Mouse (Mus musculus) thymus, postnatal 36 days (tissue): ENCODE data around the gene Emp1.

Source experiments
- DNase-seq, 2 experiments: peaks; one replicate each; pipeline ENCODE4 v3.0.0; 2022; ENCODE audit warnings: mixed read lengths in 2 of 2

The Emp1 gene

DNA sequence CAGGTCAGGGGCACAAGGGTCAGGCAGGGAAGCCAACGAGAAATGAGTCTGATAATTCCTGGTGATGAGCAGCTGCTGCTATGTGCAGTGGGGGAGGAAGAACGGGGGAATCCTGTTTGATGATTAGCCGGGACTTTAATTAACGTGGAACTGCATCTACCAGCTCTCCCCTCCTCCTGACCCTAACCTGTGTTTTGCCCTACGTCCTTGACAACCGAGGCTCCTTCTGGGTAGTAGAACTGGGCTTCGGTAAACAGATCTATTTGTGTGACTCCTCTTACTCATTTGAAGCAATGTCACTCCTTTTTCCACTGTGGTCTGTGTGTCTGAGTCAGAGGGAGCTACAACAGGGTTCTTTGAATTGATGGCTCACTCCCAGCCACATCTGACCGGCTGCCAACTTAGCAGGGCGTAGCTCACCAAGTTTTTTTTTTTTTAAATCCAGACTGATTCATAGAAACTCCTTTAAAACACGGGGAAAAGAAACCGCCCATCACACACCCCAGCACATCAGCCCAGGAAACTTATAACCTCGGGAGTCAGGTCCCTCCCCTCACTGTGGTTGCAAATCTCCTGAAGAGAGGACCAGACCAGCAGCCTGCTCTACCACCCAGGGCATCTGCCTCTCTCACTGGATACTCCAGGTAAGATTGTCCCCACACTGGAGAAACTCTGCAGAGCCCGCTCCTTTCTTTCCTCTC is at the start of gene Emp1:
Emp1 (plus strand) TSS at position 87 of the 701 bp plus-strand sequence.
- no peak for DNase-seq

DNA sequence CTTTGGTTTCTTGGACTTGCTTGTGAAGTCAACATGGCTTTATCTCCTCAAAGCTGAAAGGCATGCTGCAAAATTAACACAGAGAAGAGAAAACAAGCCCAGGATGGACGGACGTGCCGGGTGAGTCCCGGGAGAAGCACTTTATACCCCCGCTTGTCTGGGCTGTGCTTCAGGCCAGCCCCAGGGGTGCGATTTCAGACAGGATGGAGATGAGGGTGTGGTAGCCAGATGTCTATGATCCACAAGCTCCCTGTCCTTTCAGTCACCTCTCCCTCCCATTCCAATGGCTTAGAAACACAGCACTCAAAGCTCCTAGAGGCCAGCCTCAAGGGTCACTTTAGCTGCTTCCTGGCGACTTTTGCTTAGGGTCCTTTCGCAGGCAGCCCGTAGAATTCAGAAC is 48.4 kb upstream of the Emp1 start:
- no peak for DNase-seq

DNA sequence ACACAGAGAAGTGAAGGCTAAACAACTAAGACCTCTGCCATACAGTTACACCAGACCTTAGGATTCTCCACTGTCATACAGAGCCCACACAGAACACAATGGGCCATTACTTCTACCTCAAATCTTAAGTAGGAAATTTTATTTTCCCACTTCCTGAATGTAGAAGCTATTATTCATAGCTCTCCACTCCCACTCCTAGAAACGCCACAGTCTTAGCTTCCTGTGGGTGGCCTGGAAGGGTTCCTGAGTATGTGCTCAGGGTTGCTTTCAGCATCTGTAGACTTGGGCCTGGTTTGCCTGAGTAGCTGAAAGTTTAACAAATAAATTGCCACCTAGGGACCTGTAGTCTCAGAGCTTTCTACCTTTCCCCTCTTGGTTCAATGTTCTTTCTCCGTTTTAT is 46.2 kb upstream of the Emp1 start:
- DNase-seq, result no peak

DNA sequence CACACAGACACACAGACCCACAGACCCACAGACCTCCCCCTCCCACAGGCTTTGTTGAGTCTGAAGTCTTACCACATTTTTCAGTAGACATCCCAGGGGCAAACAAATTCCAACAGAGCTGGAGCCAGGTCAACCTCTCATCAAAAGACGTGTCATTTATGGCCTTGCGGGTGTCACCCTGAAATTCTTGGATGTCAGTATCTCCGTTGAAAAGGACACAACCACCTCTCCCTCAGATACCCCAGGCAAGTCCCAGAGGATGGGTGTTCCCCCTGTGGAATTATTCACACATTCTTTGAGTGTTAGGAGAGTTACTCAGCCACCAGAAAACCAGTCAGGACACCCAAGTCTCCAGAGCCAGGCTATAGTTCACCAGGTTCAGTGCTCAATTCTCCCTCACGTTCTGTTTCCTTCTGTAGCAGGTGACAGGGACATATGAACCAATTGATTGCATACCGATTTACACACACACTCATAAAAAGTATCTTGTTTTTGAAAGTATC is 42.9 kb upstream of the Emp1 start:
- DNase-seq, result no peak

DNA sequence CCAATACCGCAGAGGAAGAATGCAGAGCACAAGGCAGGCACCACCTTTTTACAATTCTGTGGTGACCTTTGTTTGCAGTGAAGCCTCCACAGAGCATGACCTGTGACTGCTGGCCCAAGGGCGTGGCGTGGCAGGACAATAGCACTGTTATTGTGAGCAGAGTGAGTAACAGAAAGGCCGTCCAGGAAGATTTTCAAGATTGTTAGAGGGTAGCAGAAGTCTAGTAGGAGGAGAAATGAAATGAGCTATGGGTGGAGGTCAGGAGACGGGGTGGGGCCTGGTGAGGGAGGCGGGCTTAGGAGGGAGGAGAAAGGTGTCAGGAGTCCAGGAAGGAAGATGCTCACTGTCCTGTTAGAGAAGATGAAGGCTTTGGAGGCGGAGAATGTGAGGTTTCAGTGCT is 39.6 kb upstream of the Emp1 start:
- DNase-seq, result peak in 1 of 2 experiments; percentile 37

DNA sequence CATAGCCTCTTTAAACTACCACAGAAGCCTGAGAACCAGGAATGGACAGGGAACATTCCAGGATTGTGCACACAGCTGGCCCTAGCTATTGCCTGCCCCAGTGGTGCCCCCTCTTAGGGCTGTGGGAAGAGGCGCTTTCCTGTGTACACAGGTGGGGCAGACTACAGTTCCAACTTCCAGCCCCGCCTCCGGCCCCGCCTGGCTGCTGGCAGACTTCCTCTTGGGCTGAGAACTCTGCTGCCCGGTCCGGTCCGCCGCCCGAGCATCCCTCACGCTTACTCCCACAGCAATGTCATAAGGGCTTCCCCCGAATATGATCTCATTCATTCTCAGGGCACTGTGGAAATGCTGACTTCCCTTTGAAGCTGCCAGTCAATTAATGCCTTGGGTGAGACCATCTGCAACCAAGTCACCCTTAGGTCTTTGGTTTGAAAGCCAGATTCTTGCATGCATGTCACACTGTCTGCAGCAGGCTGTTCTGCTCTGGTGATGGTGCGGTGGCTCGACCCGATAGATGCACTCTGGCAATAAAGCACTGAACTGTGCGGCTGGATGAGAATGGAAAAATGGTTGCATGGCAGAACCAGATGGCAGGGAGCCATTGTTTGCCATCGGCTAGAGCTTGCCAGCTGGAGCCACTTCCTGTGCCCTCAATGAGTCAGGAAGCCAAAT is 38.9 kb upstream of the Emp1 start:
- peak; percentile 75 to 85 for DNase-seq

DNA sequence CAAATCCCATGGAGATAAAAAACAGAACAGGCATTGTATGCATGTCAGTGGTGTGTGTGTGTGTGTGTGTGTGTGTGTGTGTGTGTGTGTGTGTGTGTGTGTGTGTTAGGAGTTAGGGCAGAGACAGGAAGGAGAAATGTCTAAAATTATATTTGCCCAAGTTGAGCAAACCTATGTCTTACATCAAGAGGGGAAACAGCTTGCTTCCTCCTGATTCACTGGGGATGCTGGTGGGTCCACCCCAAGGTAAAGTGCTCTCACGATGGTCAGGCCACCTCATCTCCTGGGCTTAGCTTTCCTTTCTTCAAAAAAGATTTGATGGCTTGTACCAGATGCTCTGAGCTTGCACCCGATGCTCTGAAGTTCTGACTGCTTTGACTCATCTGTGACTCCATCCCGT is 38.2 kb upstream of the Emp1 start:
- peak; percentile 9 to 16 for DNase-seq

DNA sequence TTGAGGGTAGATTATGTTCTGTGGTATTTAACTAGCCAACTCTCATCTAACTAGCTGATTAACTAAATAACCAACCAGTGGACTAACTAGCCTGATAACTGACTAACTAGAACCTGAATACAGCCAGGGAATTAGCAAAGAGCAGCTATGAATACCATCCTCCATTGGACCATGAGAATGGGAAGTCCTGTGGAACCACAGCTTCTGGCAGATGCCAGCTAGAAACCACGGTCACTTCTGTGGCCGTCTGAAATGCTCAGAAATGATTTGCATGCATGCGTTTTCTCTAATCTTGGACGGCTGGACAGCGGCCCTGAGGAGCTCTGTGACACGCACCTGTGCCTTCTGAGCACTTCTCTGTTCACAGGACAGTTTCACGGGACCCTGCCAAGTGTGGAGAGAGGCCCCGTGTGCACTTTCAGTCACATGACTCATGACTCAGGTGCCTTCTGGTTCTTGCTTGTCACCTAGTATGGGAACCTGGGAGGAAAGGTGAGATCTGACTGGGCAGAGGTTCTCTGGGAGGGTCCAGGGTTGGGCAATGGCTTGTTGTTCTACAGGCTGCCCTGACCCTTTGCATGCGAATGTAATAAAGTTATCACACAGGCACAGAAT is 37.6 kb upstream of the Emp1 start:
- peak in 1 of 2 experiments; percentile 25 for DNase-seq

DNA sequence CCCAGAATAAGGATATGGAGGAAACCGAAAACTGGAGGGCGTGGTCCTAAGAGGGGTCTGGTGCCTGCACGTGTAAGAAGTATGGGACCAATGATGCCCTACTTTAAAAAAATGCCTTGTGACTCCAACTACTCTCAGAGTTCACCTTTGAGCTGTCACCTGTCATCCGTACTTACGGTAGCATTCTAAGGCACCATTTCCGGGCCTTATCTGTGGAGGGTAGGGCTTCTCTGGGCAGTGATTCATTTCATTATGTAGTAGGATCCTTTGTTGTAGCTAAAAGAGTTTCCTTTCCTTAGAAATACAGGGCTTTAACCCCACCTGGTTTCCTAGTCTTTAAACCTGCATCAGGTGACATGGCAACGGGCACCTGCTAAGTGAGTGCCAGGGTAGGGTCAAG is 35.5 kb upstream of the Emp1 start:
- no peak for DNase-seq

DNA sequence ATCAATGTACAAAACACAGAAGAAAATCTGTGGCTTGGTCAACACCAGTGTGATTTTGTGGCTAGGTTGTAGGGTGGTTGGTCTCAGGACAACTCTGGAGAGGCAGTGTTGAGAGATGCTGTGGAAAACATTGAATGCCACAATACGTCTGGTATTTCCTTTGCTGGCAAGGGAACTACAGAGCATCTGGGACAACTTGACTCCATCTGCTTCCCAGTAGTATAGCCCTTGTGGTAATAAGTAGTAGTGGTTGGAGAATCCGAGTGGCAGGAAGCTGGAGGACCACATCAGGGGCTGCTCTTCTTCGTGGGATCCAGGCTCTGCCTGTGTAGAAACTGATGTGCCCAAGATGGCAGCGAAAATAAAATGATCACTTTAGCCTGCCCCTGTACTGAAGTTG is 30.4 kb upstream of the Emp1 start:
- DNase-seq, result no peak

DNA sequence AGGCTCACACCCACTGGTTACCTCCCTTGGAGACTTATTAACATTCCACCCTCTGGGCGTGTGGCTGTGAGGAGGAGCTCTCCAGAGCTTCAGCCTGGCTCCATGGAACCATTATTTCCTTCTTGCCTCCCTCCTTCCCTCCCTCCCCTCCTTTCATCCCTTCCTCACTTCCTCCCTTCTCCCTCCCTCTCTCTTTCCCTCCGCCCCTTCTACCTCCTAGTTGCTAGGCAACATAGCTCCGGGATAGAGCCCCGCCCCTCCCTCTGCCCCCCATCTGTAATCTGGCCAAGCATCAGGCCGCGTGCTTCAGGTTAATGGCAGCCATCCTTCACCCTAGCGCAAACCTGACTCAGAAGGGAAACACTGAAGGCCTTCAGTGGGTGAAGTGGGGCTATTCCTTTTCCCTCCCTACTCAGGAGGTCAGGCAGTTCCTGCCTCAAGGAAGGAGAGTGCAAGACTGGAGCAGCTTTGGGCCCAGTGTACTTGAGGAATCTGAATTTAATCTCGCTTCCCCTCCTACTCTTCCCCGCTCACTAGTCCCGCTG is 29.5 kb upstream of the Emp1 start:
- no peak for DNase-seq

DNA sequence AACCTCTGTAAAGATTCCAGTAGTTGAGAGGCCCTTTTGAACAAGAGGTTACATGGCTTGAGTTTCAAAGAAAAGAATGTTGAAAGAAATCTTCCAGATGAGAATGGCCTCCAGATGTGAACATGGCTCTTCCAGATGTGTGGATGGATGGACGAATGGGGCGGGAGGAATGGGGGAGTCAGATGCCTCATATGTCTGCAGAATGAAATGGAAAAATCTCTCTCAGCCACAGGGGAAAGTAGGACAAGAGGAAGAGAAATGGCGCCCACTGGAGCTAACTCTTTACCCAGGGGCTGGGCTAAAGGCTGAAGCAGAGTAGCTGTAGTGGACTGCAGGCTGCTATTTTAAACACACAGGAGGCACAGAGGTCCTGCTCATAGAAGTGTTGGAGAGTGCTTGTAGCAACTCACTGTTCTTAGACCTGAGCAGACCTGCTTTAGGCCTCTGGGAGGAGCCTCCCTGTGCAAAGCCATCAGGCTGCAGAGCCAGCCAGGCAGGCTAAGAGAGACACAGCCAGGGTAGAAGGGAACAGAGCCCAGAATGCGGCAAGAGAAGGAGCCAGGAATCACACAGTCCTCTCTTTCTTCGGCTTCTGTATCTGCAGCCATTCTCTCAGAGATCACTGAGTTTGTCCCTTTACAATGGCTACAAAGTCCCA is 28.2 kb upstream of the Emp1 start:
- DNase-seq, result no peak

DNA sequence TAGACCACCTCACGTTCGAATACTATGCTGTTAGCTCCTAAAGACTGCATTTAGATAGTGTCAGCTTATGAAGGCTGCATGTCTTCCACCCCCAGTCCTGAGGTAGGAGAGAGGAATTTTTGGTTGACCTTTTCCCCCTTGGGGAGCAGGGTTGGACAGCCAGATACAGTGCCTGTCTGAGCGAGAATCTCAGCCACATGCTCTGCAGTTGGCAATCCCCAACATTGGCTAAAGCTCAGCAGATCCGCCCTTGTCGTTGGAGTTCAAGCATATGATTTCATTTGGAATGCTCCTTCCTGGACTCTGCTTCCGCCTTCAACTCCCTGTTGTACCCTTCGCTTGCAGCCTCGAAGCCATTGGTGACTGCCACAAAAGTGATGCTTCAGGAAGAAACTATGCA is 26.0 kb upstream of the Emp1 start:
- no peak for DNase-seq

DNA sequence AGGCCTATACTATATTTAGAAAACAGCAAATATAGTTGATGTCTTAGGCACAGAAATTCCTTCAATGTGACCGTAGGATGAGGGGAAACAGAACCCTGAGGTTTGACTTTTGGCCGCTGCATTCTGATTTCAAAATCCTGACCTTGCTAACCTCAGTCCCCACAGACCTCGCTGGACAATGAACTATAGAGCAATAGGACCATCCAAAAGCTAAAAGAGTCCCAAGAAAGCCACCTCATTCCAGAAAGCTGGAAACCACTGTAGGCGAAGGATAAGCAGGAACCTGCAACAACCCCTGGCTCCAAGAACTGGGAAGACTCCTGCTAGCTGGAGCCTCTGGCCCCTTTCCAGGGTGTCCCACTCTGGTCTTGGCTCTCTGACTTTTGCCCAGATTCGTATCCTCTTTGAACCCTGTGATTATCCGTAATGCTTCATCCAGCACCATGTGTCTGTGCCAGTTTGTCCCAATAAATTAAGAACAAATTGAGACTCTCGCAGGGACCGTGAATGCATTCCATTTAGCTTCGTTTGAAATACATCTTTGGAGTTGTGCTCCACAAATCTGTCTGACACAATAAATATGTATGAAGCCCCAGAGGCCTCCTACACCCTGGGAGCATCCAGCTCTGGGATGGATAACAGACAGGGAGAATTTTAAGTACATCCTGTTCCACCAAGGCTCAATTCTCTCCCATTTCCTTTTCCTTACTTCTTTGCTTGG is 21.8 kb upstream of the Emp1 start:
- no peak for DNase-seq

DNA sequence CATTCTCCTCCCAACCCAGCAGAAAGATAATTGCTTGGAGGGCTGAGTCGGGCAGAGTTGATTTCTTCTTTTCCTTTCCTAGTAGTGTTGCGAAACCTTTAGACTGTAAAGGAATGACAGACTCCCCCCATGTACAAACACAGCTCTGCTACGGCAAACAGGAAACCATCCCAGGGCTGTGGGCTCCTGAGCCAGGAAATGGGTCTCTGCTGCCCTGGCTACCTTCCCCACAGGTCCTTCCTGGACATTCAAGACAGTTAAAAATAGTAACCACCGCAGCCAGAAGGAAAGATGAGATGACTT is 21.3 kb upstream of the Emp1 start:
- no peak for DNase-seq

DNA sequence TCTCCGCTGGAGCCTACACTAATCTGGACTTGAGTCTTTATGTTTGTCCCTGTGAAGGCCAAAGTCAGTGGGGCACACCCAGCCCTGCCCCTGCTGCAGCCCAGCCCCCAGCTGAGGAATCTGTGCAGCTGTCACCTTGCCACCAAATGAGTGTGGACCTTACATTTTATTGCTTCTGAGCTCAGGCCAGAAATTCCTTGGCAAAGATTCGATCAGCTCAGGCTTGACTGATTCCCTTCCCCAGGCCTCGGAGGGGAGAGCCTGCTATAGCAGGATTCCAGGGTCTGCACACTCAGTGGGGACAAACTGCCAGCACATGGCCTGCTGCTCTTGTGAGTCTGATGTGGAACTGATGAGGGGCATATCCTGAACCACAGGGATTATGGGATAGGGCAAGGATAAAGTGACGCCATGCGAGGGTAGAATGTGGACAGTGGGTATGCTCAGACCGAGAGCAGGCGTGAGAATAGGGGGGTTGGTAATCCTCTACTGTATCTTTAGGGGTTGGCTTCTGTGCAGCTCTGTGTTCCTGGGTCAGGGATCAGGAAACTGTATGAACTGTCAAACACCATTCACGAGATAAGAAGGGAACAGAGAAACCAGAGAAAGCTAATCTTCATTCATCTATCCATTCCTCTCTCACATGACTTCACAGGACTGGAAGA is 10.6 kb upstream of the Emp1 start:
- DNase-seq, result no peak

DNA sequence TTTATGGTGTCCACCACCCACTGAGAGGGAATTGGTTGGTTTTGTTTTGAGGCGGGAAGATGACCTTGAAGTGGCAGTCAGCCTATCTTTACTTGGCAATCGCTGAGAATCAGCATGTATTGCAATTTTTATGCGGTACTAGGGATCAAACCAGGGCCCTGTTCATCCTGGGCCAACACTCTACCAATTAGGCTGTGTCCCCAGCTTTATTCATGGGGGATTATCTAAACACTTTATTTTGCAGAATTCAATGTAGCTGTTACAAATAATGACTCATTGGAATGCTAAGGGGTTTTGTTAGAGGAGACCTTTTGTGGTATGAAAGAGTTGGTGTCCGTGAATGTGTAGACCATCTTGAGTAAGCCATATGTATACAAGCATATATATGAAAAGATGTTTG is 9.8 kb upstream of the Emp1 start:
- DNase-seq, result no peak

DNA sequence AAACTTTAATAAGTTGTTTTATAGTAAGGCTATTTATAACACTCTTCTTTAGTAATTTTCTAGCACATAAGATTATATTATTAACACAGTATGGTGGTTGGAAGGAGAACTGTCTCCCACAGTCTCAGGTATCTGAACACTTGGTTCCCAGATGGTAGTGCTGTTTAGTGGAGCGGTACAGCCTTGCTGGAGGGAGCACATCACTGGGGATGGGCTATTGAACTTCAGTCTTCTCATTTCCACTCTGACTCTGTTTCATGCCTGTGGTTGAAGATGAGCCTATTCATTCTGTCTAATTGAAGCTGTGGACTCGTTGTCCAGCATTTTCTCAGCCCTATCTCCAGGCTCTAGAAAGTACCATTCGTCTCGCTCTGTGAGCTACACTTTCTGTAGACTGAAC is 7.4 kb upstream of the Emp1 start:
- no peak for DNase-seq

DNA sequence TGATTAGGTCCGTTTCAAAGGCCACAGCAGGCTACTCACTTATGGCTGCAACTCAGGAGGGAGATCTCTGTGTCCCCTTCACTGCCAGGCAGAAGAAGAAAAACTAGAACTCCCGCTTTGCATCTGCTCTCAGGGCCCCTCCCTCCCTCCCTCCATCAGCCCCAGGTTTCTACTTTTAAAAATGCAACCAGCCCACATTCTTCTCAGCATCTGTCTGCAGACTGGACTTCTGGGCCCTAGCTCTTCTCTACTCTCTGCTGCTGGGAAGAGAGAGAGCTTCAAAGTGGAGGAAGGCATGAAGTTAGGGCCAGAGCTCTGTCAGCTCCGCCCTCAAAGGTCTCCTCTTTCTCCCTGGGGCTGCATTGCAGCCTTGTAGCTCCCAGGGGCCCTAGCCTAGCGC is 2.0 kb upstream of the Emp1 start:
- no peak for DNase-seq

DNA sequence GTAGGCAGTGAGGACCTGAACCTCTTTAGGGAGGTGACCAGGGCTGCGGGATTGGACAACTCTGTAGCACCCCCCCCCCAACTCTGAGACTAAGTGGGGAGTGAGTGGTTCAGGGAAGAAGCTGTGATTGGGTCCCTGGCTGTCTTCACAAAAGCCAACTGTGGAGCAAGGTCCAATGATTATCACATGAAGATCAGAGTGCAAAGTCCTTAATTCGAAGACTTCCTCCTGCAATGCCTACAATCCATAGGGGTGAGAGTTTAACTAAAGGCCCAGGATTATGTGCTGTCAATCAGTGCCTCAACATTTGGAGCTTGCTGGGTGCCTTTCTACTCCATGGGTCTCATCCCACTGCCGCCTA is 267 bp upstream of the Emp1 start:
- no peak for DNase-seq

DNA sequence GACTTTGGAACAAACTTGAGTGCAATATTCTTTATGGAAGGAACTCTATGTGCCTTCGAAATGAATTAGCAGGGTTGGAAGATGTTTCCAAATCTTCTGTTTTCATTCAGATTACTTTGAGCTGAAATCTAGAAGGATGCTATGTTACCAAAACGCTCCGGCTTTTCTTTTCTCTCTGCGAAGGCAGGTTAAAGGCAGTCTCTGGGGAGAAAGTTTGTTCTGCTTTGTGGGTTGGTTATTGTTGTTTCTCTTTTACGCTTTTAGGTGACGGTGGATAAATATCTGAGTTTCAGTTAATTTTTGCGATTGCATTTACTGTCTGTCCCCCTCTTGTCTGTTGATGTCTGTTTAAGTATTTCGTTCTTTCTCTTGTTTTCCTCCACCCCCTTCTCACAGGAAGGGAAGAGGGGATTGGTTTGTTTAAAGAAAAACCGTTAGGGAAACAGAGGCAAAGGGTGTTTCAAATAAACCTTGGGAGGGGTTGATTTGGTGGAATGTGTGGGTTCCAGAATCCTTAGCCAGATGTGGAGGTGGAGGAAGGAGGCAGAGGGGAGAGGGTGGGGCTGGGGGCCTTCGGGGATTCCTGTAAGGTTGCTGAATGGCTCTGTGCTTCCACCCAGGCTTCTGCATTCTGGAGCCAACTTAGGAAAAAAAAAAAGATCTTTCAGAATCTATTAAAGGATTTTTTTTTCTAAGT is 1.1 kb downstream of the Emp1 start:
- no peak for DNase-seq
